Mouse (Mus musculus) cerebellum, adult 2 months (tissue): ENCODE measurements around the gene Cyp2c23. TPM values are rescaled to one million over a fixed set of nuclear protein-coding genes. Genes with fewer than 3 reads are reported as not detected.
A peak's percentile ranks its signal among the peaks of the same experiment; 100 is the strongest.

ENCODE experiments used
- DNase-seq, 2 experiments: peaks; one replicate each; pipeline ENCODE4 v3.0.0; 2021
- H3K27ac ChIP-seq: fragments of 200-500 bp; 2 replicates; pipeline ENCODE4 v1.5.1; 2012; ENCODE audit warnings: low read length, control low read depth, inconsistent platforms; ENCODE audit not compliant: insufficient read depth
- H3K27me3 ChIP-seq: fragments of 200-500 bp; 2 replicates; pipeline ENCODE4 v1.6.1; 2012; ENCODE audit warnings: inconsistent platforms, mild to moderate bottlenecking, low read length, moderate library complexity; ENCODE audit not compliant: control insufficient read depth, insufficient read depth
- H3K4me1 ChIP-seq: fragments of 200-500 bp; 2 replicates; pipeline ENCODE4 v1.6.1; 2011; ENCODE audit warnings: low read length; ENCODE audit not compliant: control insufficient read depth, insufficient read depth
- H3K4me3 ChIP-seq: fragments of 200-500 bp; replicated peaks from 2 replicates; pipeline ENCODE3; 2011; ENCODE audit warnings: mild to moderate bottlenecking, low read depth, low read length, control low read depth; ENCODE audit not compliant: insufficient read depth
- CTCF ChIP-seq: fragments of 200-500 bp; IDR thresholded peaks from 2 replicates; pipeline ENCODE4 v1.5.1; 2011; ENCODE audit warnings: low read depth, mild to moderate bottlenecking, control low read depth, low read length, moderate library complexity, borderline replicate concordance; ENCODE audit not compliant: insufficient read depth
- POLR2A ChIP-seq: fragments of 200-500 bp; IDR thresholded peaks from 2 replicates; pipeline ENCODE4 v1.6.1; 2011; ENCODE audit warnings: low read length, control low read depth, borderline replicate concordance; ENCODE audit not compliant: insufficient read depth
- WGBS: fragments of 180-500 bp; shearing (Covaris S2); methylation state at CpG from one replicate; pipeline ENCODE4 v1.1.7; 2018; 5-methylcytosine and 5-hydroxymethylcytosine counted together
- polyA plus RNA-seq: library from polyadenylated mRNA; depleted of rRNA; stranded (reverse); fragments of >200 nt; gene quantifications from 2 replicates; pipeline ENCODE4 v1.2.3, GENCODE M21; 2012

The Cyp2c23 gene
- polyA plus RNA-seq, 1 experiment: not detected

GRCm38 (mm10) chr19:43974221-43974620, 54.8 kb downstream of the Cyp2c23 start:
- no peak overlapping the region for H3K27ac ChIP-seq
- H3K27me3 ChIP-seq: no peaks in the 10 kb centered on the region
- TF ChIP-seq CTCF (no peak), POLR2A (no peak)
- H3K4me3 ChIP-seq: no peak overlapping the region
- H3K4me1 ChIP-seq: no peaks in the 10 kb centered on the region
- no peak for DNase-seq
- 89% methylated on average over 6 of the region's 6 CpGs for WGBS

GRCm38 (mm10) chr19:43973711-43974110, 55.3 kb downstream of the Cyp2c23 start:
- H3K4me3 ChIP-seq: no peak overlapping the region
- WGBS: 89% methylated on average over 9 of the region's 9 CpGs
- no peaks in the 10 kb centered on the region for H3K27me3 ChIP-seq
- no peak for DNase-seq
- H3K27ac ChIP-seq: no peak overlapping the region
- TF ChIP-seq CTCF (no peak), POLR2A (no peak)
- H3K4me1 ChIP-seq: no peaks in the 10 kb centered on the region

- Histone ChIP-seq H3K27me3 (no peaks in the 10 kb centered on the region), H3K4me1 (no peaks in the 10 kb centered on the region), H3K27ac (no peak overlapping the region), H3K4me3 (no peak overlapping the region)
- TF ChIP-seq POLR2A (no peak), CTCF (no peak)
- 93% methylated on average over 8 of the region's 8 CpGs for WGBS
- no peak for DNase-seq
Observed at GRCm38 (mm10) chr19:43972129-43972528, 56.9 kb downstream of the Cyp2c23 start.

- H3K27ac ChIP-seq: no peak overlapping the region
- TF ChIP-seq POLR2A (no peak), CTCF (no peak)
- H3K4me1 ChIP-seq: no peaks in the 10 kb centered on the region
- 20% methylated on average over 10 of the region's 11 CpGs for WGBS
- no peak overlapping the region for H3K4me3 ChIP-seq
- H3K27me3 ChIP-seq: no peaks in the 10 kb centered on the region; the same call in 1 of the 2 replicates
- DNase-seq: no peak
Observed at GRCm38 (mm10) chr19:43968436-43969026, 60.5 kb downstream of the Cyp2c23 start.

GRCm38 (mm10) chr19:43966481-43966880, 62.5 kb downstream of the Cyp2c23 start:
- no peak for TF ChIP-seq POLR2A
- TF ChIP-seq CTCF: no peak
- Histone ChIP-seq H3K4me3 (no peak overlapping the region), H3K27ac (no peak overlapping the region), H3K4me1 (no peaks in the 10 kb centered on the region), H3K27me3 (no peaks in the 10 kb centered on the region; the same call in 1 of the 2 replicates)
- WGBS: 87% methylated on average over 2 of the region's 2 CpGs
- DNase-seq: no peak

- Histone ChIP-seq H3K4me3 (no peak overlapping the region), H3K27me3 (no peaks in the 10 kb centered on the region; the same call in 1 of the 2 replicates), H3K4me1 (no peaks in the 10 kb centered on the region), H3K27ac (no peak overlapping the region)
- DNase-seq: no peak
- WGBS: 83% methylated on average over 11 of the region's 11 CpGs
- TF ChIP-seq POLR2A (no peak), CTCF (no peak)
Observed at GRCm38 (mm10) chr19:43965496-43966085, 63.4 kb downstream of the Cyp2c23 start.

GRCm38 (mm10) chr19:43962795-43963194, 66.2 kb downstream of the Cyp2c23 start:
- no peaks in the 10 kb centered on the region for H3K4me1 ChIP-seq
- DNase-seq: no peak
- no peak for TF ChIP-seq POLR2A
- no peak for TF ChIP-seq CTCF
- no peaks in the 10 kb centered on the region; the same call in 1 of the 2 replicates for H3K27me3 ChIP-seq
- H3K4me3 ChIP-seq: no peak overlapping the region
- H3K27ac ChIP-seq: no peak overlapping the region
- 54% methylated on average over 9 of the region's 9 CpGs for WGBS

GRCm38 (mm10) chr19:43961185-43961584, 67.8 kb downstream of the Cyp2c23 start:
- Histone ChIP-seq H3K27me3 (no peaks in the 10 kb centered on the region; the same call in 1 of the 2 replicates), H3K4me3 (no peak overlapping the region), H3K27ac (no peak overlapping the region), H3K4me1 (no peaks in the 10 kb centered on the region)
- 89% methylated on average over 2 of the region's 2 CpGs for WGBS
- TF ChIP-seq CTCF (0 out of 2 replicates have a peak, but pooled peaks have one; percentile 13), POLR2A (no peak)
- no peak for DNase-seq
